Mouse (Mus musculus) ES-Bruce4 (cell line): Measurements from ENCODE around the gene 1700037H04Rik. TPM values are rescaled to one million over a fixed set of nuclear protein-coding genes. Genes with fewer than 3 reads are reported as not detected.
A peak's percentile ranks its signal among the peaks of the same experiment; 100 is the strongest.

Experiments
- H3K27ac ChIP-seq: 2 replicates; pipeline ENCODE4 v1.5.1; 2012; ENCODE audit warnings: low read length, inconsistent platforms; ENCODE audit not compliant: insufficient read depth
- H3K27me3 ChIP-seq: 2 replicates; pipeline ENCODE4 v1.6.1; 2012; ENCODE audit warnings: mild to moderate bottlenecking, low read length, inconsistent platforms; ENCODE audit not compliant: control insufficient read depth, poor library complexity, insufficient read depth, severe bottlenecking
- H3K36me3 ChIP-seq: 2 replicates; pipeline ENCODE4 v1.6.1; 2012; ENCODE audit warnings: inconsistent platforms, mild to moderate bottlenecking, low read length, moderate library complexity; ENCODE audit not compliant: control insufficient read depth, poor library complexity, insufficient read depth, severe bottlenecking
- H3K4me1 ChIP-seq: one replicate; pipeline ENCODE4 v1.8.1; 2011; ENCODE audit warnings: low read length; ENCODE audit not compliant: control insufficient read depth, insufficient read depth
- H3K4me3 ChIP-seq: 2 replicates; pipeline ENCODE4 v1.5.1; 2011; ENCODE audit warnings: low read depth, mild to moderate bottlenecking, low read length
- H3K9ac ChIP-seq: 2 replicates; pipeline ENCODE4 v1.6.1; 2012; ENCODE audit warnings: low read depth, mild to moderate bottlenecking, inconsistent platforms; ENCODE audit not compliant: poor library complexity, severe bottlenecking
- H3K9me3 ChIP-seq: replicated peaks from 2 replicates; pipeline ENCODE4 v1.6.1; 2012; ENCODE audit warnings: mild to moderate bottlenecking, low read length, inconsistent platforms; ENCODE audit not compliant: control insufficient read depth, poor library complexity, insufficient read depth, severe bottlenecking
- CTCF ChIP-seq: IDR thresholded peaks from one replicate; pipeline ENCODE4 v1.8.1; 2011; ENCODE audit warnings: low read depth, low read length
- EP300 ChIP-seq: IDR thresholded peaks from 2 replicates; pipeline ENCODE4 v1.6.1; 2011; ENCODE audit warnings: low read depth, low read length; ENCODE audit not compliant: insufficient read depth
- POLR2A ChIP-seq: IDR thresholded peaks from one replicate; pipeline ENCODE4 v1.8.1; 2011; ENCODE audit warnings: low read length; ENCODE audit not compliant: insufficient read depth
- polyA plus RNA-seq: library from polyadenylated mRNA; stranded (reverse); fragments of >200 nt; gene quantifications from 2 replicates; pipeline ENCODE4 v1.2.4, GENCODE M21; 2011; ENCODE audit warnings: low read depth; ENCODE audit not compliant: missing spikeins, insufficient read depth, insufficient read length

1700037H04Rik gene
- polyA plus RNA-seq, 1 experiment = 79.8 TPM

DNA sequence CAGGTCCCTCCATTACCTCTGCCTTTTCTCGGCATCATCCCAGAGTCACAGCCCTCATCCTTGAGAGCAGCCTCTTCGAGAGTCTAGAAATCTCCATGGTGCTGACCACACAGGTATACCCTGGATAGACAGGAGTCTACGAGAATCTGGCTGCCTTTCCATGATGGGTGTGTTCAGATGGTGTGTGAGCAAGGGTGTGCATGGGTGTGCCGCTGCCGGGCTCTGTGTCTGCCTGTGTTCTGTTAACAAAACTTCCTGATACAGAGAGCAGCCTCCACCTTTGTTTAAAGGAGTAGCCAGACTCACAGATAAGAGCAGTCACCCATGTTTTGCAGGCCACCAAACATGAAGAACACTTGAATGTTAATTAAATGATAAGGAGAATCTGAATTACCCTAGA lies 30.0 kb downstream of the 1700037H04Rik start:
- TF ChIP-seq EP300 (no peak), CTCF (no peak)
- Histone ChIP-seq H3K4me3 (no peak overlapping the region), H3K9me3 (no peaks in the 10 kb centered on the region), H3K36me3 (no peaks in the 10 kb centered on the region), H3K4me1 (peaks cover 2% of the 10 kb centered on the region), H3K27ac (no peak overlapping the region), H3K27me3 (no peaks in the 10 kb centered on the region; the same call in 1 of the 2 replicates), H3K9ac (no peak overlapping the region)

DNA sequence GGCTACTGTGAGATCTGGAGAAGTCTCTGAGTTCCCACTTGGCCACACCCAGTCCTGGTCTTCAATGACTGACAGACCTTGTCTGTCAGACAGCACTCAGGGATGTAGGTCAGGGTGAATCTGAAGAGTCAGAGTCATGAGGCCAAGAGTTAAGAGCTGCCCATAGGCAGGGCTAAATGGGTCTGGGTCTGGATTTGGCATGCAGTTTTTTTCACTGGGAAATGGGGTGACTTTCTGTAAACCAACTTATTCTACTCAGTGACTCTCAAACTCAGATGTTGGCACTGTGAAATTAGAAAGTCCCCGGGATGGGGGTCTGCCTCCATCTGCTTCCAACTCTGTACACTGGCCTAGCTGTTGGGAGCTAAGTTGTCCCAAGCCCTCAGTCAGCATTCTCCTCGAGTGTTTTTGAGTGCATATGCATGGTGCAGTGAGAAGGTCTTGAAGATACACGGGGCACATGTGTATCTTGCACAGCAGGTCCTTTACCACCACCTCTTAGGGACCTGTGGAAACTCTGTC lies 31.2 kb downstream of the 1700037H04Rik start:
- no peaks in the 10 kb centered on the region for H3K9me3 ChIP-seq
- no peak for TF ChIP-seq EP300
- TF ChIP-seq POLR2A = no peak
- TF ChIP-seq CTCF = no peak
- H3K4me1 ChIP-seq = peaks cover 2% of the 10 kb centered on the region
- no peaks in the 10 kb centered on the region; the same call in 1 of the 2 replicates for H3K27me3 ChIP-seq
- H3K9ac ChIP-seq = no peak overlapping the region
- H3K36me3 ChIP-seq = no peaks in the 10 kb centered on the region
- no peak overlapping the region for H3K27ac ChIP-seq
- H3K4me3 ChIP-seq = no peak overlapping the region

- Histone ChIP-seq H3K4me1 (peaks cover 2% of the 10 kb centered on the region), H3K27me3 (no peaks in the 10 kb centered on the region; the same call in 1 of the 2 replicates), H3K4me3 (no peak overlapping the region), H3K9ac (no peak overlapping the region), H3K27ac (no peak overlapping the region), H3K9me3 (no peaks in the 10 kb centered on the region), H3K36me3 (no peaks in the 10 kb centered on the region)
- TF ChIP-seq EP300 (no peak), POLR2A (no peak)
These were observed 31.7 kb downstream of the 1700037H04Rik start for GRCm38 (mm10) chr2:131128211-131128610.

- Histone ChIP-seq H3K9ac (peak within 1 kb of the TSS; percentile 10; the same call in 1 of the 2 replicates), H3K4me3 (peak within 1 kb of the TSS; percentile 20), H3K4me1 (peaks cover 2% of the 10 kb centered on the region), H3K27ac (no peak within 1 kb of the TSS), H3K36me3 (no peaks in the 10 kb centered on the region), H3K9me3 (no peaks in the 10 kb centered on the region), H3K27me3 (no peaks in the 10 kb centered on the region; the same call in 1 of the 2 replicates)
- no peak for TF ChIP-seq EP300
- no peak for TF ChIP-seq CTCF
- no peak for TF ChIP-seq POLR2A
These were observed 32.6 kb downstream of the 1700037H04Rik start, which contains the start of gene Hspa12b for GRCm38 (mm10) chr2:131127161-131127730. Hspa12b (plus strand) TSS chr2:131127280.

DNA sequence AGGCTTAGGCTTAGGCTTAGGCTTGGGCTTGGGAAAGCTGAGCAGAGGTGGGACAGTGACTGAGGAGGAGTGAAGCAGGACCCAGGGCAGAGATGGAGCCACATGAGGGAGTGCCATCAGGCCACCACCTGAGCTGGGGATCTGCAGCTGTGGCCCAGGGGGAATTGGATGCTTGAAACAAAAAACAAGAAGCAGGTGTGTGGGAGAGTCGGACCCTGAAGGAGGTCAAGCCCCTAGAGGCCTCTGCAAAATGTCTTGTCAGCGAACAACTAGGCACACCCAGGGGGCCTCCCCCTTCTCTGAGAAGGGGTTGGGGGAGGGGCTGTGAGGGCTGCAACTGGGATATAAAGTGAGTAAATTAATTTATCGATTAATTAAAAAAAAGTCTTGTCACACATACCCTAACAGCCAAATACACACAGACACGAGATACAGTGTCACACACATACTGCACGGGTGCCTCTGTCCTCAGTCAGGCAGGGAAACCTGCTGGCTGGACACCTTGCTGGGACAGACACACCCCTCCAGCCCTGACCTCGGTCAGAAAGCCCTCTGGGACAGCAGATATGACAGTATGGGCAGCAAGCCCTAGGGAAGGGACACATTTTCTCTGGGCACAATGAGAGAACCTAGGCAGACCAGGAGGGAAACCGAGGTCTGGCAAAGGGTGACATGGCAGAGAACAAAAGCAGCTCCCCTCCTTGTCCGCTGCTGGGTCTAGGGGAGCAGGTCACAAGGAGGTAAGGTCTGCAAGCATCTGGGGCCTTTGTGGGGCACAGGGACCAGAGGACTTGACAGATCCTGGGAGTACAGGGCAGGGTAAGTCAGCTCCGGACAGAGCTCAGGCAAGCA lies 33.7 kb downstream of the 1700037H04Rik start:
- no peaks in the 10 kb centered on the region for H3K36me3 ChIP-seq
- no peaks in the 10 kb centered on the region for H3K9me3 ChIP-seq
- H3K9ac ChIP-seq = no peak overlapping the region
- peaks cover 2% of the 10 kb centered on the region for H3K4me1 ChIP-seq
- H3K4me3 ChIP-seq = no peak overlapping the region
- no peaks in the 10 kb centered on the region; the same call in 1 of the 2 replicates for H3K27me3 ChIP-seq
- TF ChIP-seq POLR2A (no peak), CTCF (no peak), EP300 (no peak)
- no peak overlapping the region for H3K27ac ChIP-seq
